Comparison of ENCODE assay signal across 13 mouse cellular contexts in the genomic region with DNA sequence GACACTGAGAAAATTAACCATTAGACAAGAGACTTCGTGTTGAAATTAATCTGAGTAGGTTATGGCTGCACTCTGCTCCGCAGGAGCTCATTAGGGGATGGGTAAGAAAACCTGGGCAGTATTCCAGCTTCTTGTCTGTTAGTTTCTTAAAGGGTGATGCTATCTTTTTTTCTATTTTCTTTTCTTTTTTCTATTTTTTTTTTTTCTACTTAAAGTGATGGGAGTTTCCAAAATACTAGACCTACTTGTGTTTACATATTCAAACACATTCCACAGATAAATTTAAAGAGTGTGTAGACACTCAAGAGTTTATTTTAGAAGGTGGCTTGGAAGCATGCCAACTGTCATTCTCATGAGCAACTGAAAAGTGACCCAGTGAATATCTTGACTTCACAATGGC.
DNase-seq lines count a peak whose midpoint lies in the region; ATAC-seq and TF ChIP-seq lines count a peak whose summit lies in the region.
"Had no signal": no experiment of that assay in that cellular context is flagged by ENCODE, and none has a peak within 500 bp of the region (broad histone marks: within the 10 kb centered on the region; RNA-seq: fewer than 3 reads in every experiment).

No protein-coding gene starts in this region.

- CTCF ChIA-PET in Patski (lab: Charles Lee): interaction anchor here (1.0 to 2.0 kb wide), 3 partner anchors 10 to 21 kb away, joined by 4 to 7 read pairs (median 5); no protein-coding TSS in a partner anchor

- peaks cover 29% of the 10 kb centered on the region for H3K4me1 ChIP-seq in heart, embryonic 13.5 days
- no peaks in the 10 kb centered on the region for H3K4me1 ChIP-seq in limb, embryonic 14.5 days (ENCODE audit: control insufficient read depth, insufficient read depth, low read length)
- H3K4me1 ChIP-seq in limb, embryonic 10.5 days: no peaks in the 10 kb centered on the region
- no peaks in the 10 kb centered on the region for H3K4me1 ChIP-seq in lung, postnatal 0 days (ENCODE audit: insufficient read depth, low read depth, low read length)
- H3K4me1 ChIP-seq: embryonic facial prominence, embryonic 13.5 days; forebrain, embryonic 13.5 days had no signal

- H3K27ac ChIP-seq in heart, embryonic 13.5 days (replicated peaks): peak overlapping the region; percentile 72
- H3K27ac ChIP-seq in limb, embryonic 14.5 days (replicated peaks; ENCODE audit: low read depth, low read length): no peak overlapping the region
- H3K27ac ChIP-seq in limb, embryonic 10.5 days: no peak overlapping the region
- no peak overlapping the region for H3K27ac ChIP-seq in lung, postnatal 0 days (ENCODE audit: low read length)
- H3K27ac ChIP-seq: embryonic facial prominence, embryonic 13.5 days; forebrain, embryonic 13.5 days had no signal

- TF ChIP-seq CTCF in Patski (IDR thresholded peaks at IDR 0.05): no peak
- TF ChIP-seq CTCF in lung, postnatal 0 days (IDR thresholded peaks at IDR 0.05): no peak

- no peak for DNase-seq in heart, adult 9 months (ENCODE audit: low spot score in 2 of 2)
- DNase-seq in limb, embryonic 14.5 days (ENCODE audit: low spot score): peak; percentile 47
- no peak for DNase-seq in limb, embryonic 10.5 days (ENCODE audit: low spot score)
- DNase-seq in Patski (ENCODE audit: low read depth, low spot score): peak; percentile 49
- peak; percentile 80 for DNase-seq in lung, postnatal 0 days (ENCODE audit: low spot score)
- no peak for DNase-seq in frontal cortex, postnatal 25 days (ENCODE audit: low spot score in 2 of 2)
- DNase-seq in ovary, postnatal 10 days (ENCODE audit: low spot score): no peak
- DNase-seq: gastrocnemius, postnatal 25 days; spleen, adult 18-20 months had no signal

- no peak for ATAC-seq in heart, embryonic 13.5 days (ENCODE audit: extremely low read depth, insufficient number of reproducible peaks, low FRiP score, low TSS enrichment)
- no peak for ATAC-seq in limb, embryonic 14.5 days (ENCODE audit: low FRiP score, low read depth)
- ATAC-seq in Patski: no peak
- peak; percentile 68; the same call in 1 of the 2 replicates for ATAC-seq in lung, postnatal 0 days
- ATAC-seq: forebrain, embryonic 13.5 days had no signal

- H3K9me3 ChIP-seq in heart, embryonic 13.5 days: no peaks in the 10 kb centered on the region
- no peaks in the 10 kb centered on the region for H3K9me3 ChIP-seq in limb, embryonic 14.5 days (ENCODE audit: control insufficient read depth, low read length)
- no peaks in the 10 kb centered on the region for H3K9me3 ChIP-seq in limb, embryonic 10.5 days (replicated peaks)
- H3K9me3 ChIP-seq in lung, postnatal 0 days (ENCODE audit: low read length): no peaks in the 10 kb centered on the region
- H3K9me3 ChIP-seq: embryonic facial prominence, embryonic 13.5 days; forebrain, embryonic 13.5 days had no signal

- peaks cover 73% of the 10 kb centered on the region for H3K36me3 ChIP-seq in heart, embryonic 13.5 days
- H3K36me3 ChIP-seq in limb, embryonic 14.5 days (ENCODE audit: control insufficient read depth, insufficient read depth, low read length): peaks cover 43% of the 10 kb centered on the region
- H3K36me3 ChIP-seq in limb, embryonic 10.5 days: peaks cover 90% of the 10 kb centered on the region
- peaks cover 7% of the 10 kb centered on the region; the same call in 1 of the 2 replicates for H3K36me3 ChIP-seq in lung, postnatal 0 days (ENCODE audit: insufficient read depth, low read length)

- in situ Hi-C loops in Patski (cut with MboI; ENCODE audit: low pct_unique_long_range_greater_than_20kb): no loop called here

- TF ChIP-seq EP300 in lung, postnatal 0 days (IDR thresholded peaks at IDR 0.05): peak; percentile 91

- WGBS in heart, embryonic 13.5 days: 12% methylated on average over 2 of the region's 2 CpGs
- WGBS in limb, embryonic 14.5 days: 62% methylated on average over 2 of the region's 2 CpGs
- WGBS in limb, embryonic 10.5 days: 90% methylated on average over 2 of the region's 2 CpGs
- 7% methylated on average over 2 of the region's 2 CpGs for WGBS in lung, postnatal 0 days

- POLR2A ChIA-PET in Patski (lab: Charles Lee): no interaction called here

- no peak overlapping the region for H3K4me3 ChIP-seq in heart, embryonic 13.5 days
- no peak overlapping the region for H3K4me3 ChIP-seq in limb, embryonic 14.5 days (replicated peaks; ENCODE audit: low read length)
- no peak overlapping the region for H3K4me3 ChIP-seq in limb, embryonic 10.5 days
- no peak overlapping the region for H3K4me3 ChIP-seq in lung, postnatal 0 days (ENCODE audit: low read depth, low read length)
- H3K4me3 ChIP-seq: embryonic facial prominence, embryonic 13.5 days; forebrain, embryonic 13.5 days had no signal

- no peak for TF ChIP-seq POLR2A in limb, embryonic 14.5 days (IDR thresholded peaks at IDR 0.05; ENCODE audit: borderline replicate concordance, extremely low read depth, insufficient read depth, insufficient read length)

- H3K9ac ChIP-seq in heart, embryonic 13.5 days: no peak overlapping the region
- no peak overlapping the region for H3K9ac ChIP-seq in limb, embryonic 14.5 days (ENCODE audit: low read depth, low read length, severe bottlenecking)
- no peak overlapping the region for H3K9ac ChIP-seq in lung, postnatal 0 days (replicated peaks; ENCODE audit: low read depth)
- H3K9ac ChIP-seq: embryonic facial prominence, embryonic 13.5 days; forebrain, embryonic 13.5 days had no signal

- H3K27me3 ChIP-seq in heart, embryonic 13.5 days (replicated peaks): no peaks in the 10 kb centered on the region
- no peaks in the 10 kb centered on the region for H3K27me3 ChIP-seq in limb, embryonic 14.5 days (ENCODE audit: control insufficient read depth, insufficient read depth, low read length)
- no peaks in the 10 kb centered on the region for H3K27me3 ChIP-seq in limb, embryonic 10.5 days (ENCODE audit: low read depth, poor library complexity, severe bottlenecking)
- H3K27me3 ChIP-seq in Patski: no peaks in the 10 kb centered on the region
- no peaks in the 10 kb centered on the region for H3K27me3 ChIP-seq in lung, postnatal 0 days (replicated peaks; ENCODE audit: insufficient read depth, low read length)
- H3K27me3 ChIP-seq: embryonic facial prominence, embryonic 13.5 days; forebrain, embryonic 13.5 days had no signal

- peak overlapping the region; percentile 18 for H3K4me2 ChIP-seq in heart, embryonic 13.5 days
- no peak overlapping the region for H3K4me2 ChIP-seq in limb, embryonic 14.5 days (replicated peaks; ENCODE audit: low read depth, low read length, severe bottlenecking)
- H3K4me2 ChIP-seq in lung, postnatal 0 days (replicated peaks; ENCODE audit: low read depth, low read length): no peak overlapping the region
- H3K4me2 ChIP-seq: embryonic facial prominence, embryonic 13.5 days; forebrain, embryonic 13.5 days; liver, embryonic 11.5 days had no signal

Comparison
In these comparisons a context has a peak if more than half of its experiments do, and no peak if none do; other contexts are left out.
1. DNase-seq: peak in limb, embryonic 14.5 days (single experiment), Patski (single experiment) and lung, postnatal 0 days (single experiment); none in heart, adult 9 months (0 of 2), limb, embryonic 10.5 days (single experiment), frontal cortex, postnatal 25 days (0 of 2) and ovary, postnatal 10 days (single experiment).